Comparison of ENCODE assay signal across 11 mouse cellular contexts in genomic region chr5:30466315-30466714, GRCm38 (mm10). TPM values are rescaled to one million over a fixed set of nuclear protein-coding genes. Genes with fewer than 3 reads are reported as not detected.
A peak's percentile ranks its signal among the peaks of the same experiment; 100 is the strongest.
DNase-seq lines count a peak whose midpoint lies in the region; ATAC-seq and TF ChIP-seq lines count a peak whose summit lies in the region.
"Had no signal": no experiment of that assay in that cellular context is flagged by ENCODE, and none has a peak within 500 bp of the region (broad histone marks: within the 10 kb centered on the region; RNA-seq: fewer than 3 reads in every experiment).

No protein-coding gene starts in this region.

- no peak for ATAC-seq in heart, embryonic 16.5 days (replicated peaks; ENCODE audit: extremely low read depth, insufficient read depth, low FRiP score)
- ATAC-seq in forebrain, embryonic 13.5 days = peak; percentile 44; the same call in 1 of the 2 replicates
- ATAC-seq in limb, embryonic 14.5 days (ENCODE audit: low FRiP score, low read depth) = no peak

- no peaks in the 10 kb centered on the region for H3K36me3 ChIP-seq in heart, embryonic 16.5 days (ENCODE audit: control insufficient read depth, insufficient read depth)
- H3K36me3 ChIP-seq in ES-E14 (ENCODE audit: control insufficient read depth, insufficient read depth, low read length, poor library complexity, severe bottlenecking) = no peaks in the 10 kb centered on the region
- no peaks in the 10 kb centered on the region for H3K36me3 ChIP-seq in forebrain, embryonic 13.5 days (ENCODE audit: poor library complexity, severe bottlenecking)
- H3K36me3 ChIP-seq in limb, embryonic 14.5 days (ENCODE audit: control insufficient read depth, insufficient read depth, low read length) = no peaks in the 10 kb centered on the region

- TF ChIP-seq POLR2A in limb, embryonic 14.5 days (IDR thresholded peaks at IDR 0.05; ENCODE audit: borderline replicate concordance, extremely low read depth, insufficient read depth, insufficient read length) = no peak

- H3K4me3 ChIP-seq in heart, embryonic 16.5 days (ENCODE audit: low read length) = peak overlapping the region; percentile 26
- H3K4me3 ChIP-seq in ES-E14 (ENCODE audit: insufficient read depth in 1 of 2, low read depth in 1 of 2, low read length in 2 of 2, poor library complexity in 1 of 2, severe bottlenecking in 1 of 2) = peak overlapping the region; percentile 41 to 51; a peak in 3 of 4 replicates
- H3K4me3 ChIP-seq in forebrain, embryonic 13.5 days = peak overlapping the region; percentile 33
- H3K4me3 ChIP-seq in limb, embryonic 14.5 days (replicated peaks; ENCODE audit: low read length) = peak overlapping the region; percentile 2; the same call in 1 of the 2 replicates

- no peaks in the 10 kb centered on the region for H3K9me3 ChIP-seq in heart, embryonic 16.5 days (replicated peaks; ENCODE audit: control insufficient read depth, low read length)
- H3K9me3 ChIP-seq in ES-E14 (ENCODE audit: control insufficient read depth, insufficient read depth, low read depth, low read length) = no peaks in the 10 kb centered on the region
- H3K9me3 ChIP-seq in forebrain, embryonic 13.5 days (replicated peaks) = no peaks in the 10 kb centered on the region
- no peaks in the 10 kb centered on the region for H3K9me3 ChIP-seq in limb, embryonic 14.5 days (ENCODE audit: control insufficient read depth, low read length)

- H3K27me3 ChIP-seq in heart, embryonic 16.5 days (ENCODE audit: control insufficient read depth, insufficient read depth, low read length) = peaks cover 27% of the 10 kb centered on the region
- H3K27me3 ChIP-seq in forebrain, embryonic 13.5 days = peaks cover 26% of the 10 kb centered on the region; the same call in 1 of the 2 replicates
- peaks cover 17% of the 10 kb centered on the region; the same call in 1 of the 2 replicates for H3K27me3 ChIP-seq in limb, embryonic 14.5 days (ENCODE audit: control insufficient read depth, insufficient read depth, low read length)

- no peak overlapping the region for H3K27ac ChIP-seq in heart, embryonic 16.5 days (ENCODE audit: low read length)
- H3K27ac ChIP-seq in ES-E14 (ENCODE audit: insufficient read depth, low read depth, low read length, poor library complexity, severe bottlenecking) = no peak overlapping the region
- no peak overlapping the region for H3K27ac ChIP-seq in forebrain, embryonic 13.5 days
- no peak overlapping the region for H3K27ac ChIP-seq in limb, embryonic 14.5 days (replicated peaks; ENCODE audit: low read depth, low read length)

- in situ Hi-C loops in ES-E14 (cut with MboI; ENCODE audit: low sequenced_read_pairs in 2 of 2, unreplicated experiment in 2 of 2) = no loop called here

- WGBS in heart, embryonic 16.5 days = 38% methylated on average over 9 of the region's 9 CpGs
- WGBS in forebrain, embryonic 13.5 days = 33% methylated on average over 9 of the region's 9 CpGs
- WGBS in limb, embryonic 14.5 days = 32% methylated on average over 9 of the region's 9 CpGs

- H3K4me2 ChIP-seq in heart, embryonic 16.5 days (ENCODE audit: low read depth, low read length) = peak overlapping the region; percentile 55
- peak overlapping the region; percentile 61 for H3K4me2 ChIP-seq in forebrain, embryonic 13.5 days
- peak overlapping the region; percentile 39 for H3K4me2 ChIP-seq in limb, embryonic 14.5 days (replicated peaks; ENCODE audit: low read depth, low read length, severe bottlenecking)

- no peak for DNase-seq in heart, postnatal 14 days
- no peak for DNase-seq in ES-E14 (ENCODE audit: low read depth, low spot score)
- DNase-seq in limb, embryonic 14.5 days (ENCODE audit: low spot score) = no peak
- no peak for DNase-seq in yolk sac, embryonic 10.5 days (ENCODE audit: low spot score)
- no peak for DNase-seq in spleen, adult 18-20 months
- no peak for DNase-seq in lung, postnatal 25 days (ENCODE audit: low spot score)
- DNase-seq: cerebellum, postnatal 36 days; kidney, postnatal 25 days; thymus, adult 18-20 months had no signal

- H3K4me1 ChIP-seq in heart, embryonic 16.5 days (ENCODE audit: control insufficient read depth, insufficient read depth, low read length) = 0 out of 2 replicates have a peak, but pooled peaks cover 3% of the 10 kb centered on the region
- peaks cover 8 to 20% of the 10 kb centered on the region in 2 experiments; a peak in 3 of 4 replicates for H3K4me1 ChIP-seq in ES-E14 (ENCODE audit: control insufficient read depth in 2 of 2, insufficient read depth in 2 of 2, low read length in 2 of 2, poor library complexity in 1 of 2)
- peaks cover 24% of the 10 kb centered on the region for H3K4me1 ChIP-seq in forebrain, embryonic 13.5 days
- H3K4me1 ChIP-seq in limb, embryonic 14.5 days (ENCODE audit: control insufficient read depth, insufficient read depth, low read length) = peaks cover 13% of the 10 kb centered on the region; the same call in 1 of the 2 replicates

- no peak overlapping the region for H3K9ac ChIP-seq in heart, embryonic 16.5 days (ENCODE audit: low read length)
- H3K9ac ChIP-seq in ES-E14 (ENCODE audit: insufficient read depth, low read depth, low read length, poor library complexity, severe bottlenecking) = 0 out of 2 replicates have a peak overlapping the region, but pooled peaks have one; percentile 6
- peak overlapping the region; percentile 54 for H3K9ac ChIP-seq in forebrain, embryonic 13.5 days
- H3K9ac ChIP-seq in limb, embryonic 14.5 days (ENCODE audit: low read depth, low read length, severe bottlenecking) = no peak overlapping the region

- intact Hi-C loops in heart, postnatal 14 days (cut with DNase I) = no loop called here

TF ChIP-seq in ES-E14, 5 proteins besides CTCF, POLR2A, EP300 and RAD21:
- no peak for TF ChIP-seq MAFK (IDR thresholded peaks at IDR 0.05; ENCODE audit: insufficient read depth, low read depth, low read length)
TF ChIP-seq in ES-E14: peak in this region for 0.

RNA-seq across cellular contexts. Expression of gene 1700001C02Rik, which starts 0.5 kb away (rescaled TPM):
- polyA plus RNA-seq in heart, embryonic 16.5 days (2015; fragmentation: Nextera tagmentation; extraction: Ambion mirVana) = 0.95 and 1.00 TPM in 2 replicates
- total RNA-seq in heart, postnatal 14 days (2021) = not detected
- total RNA-seq in ES-E14 (2012; rRNA removed) = not detected in 2 replicates
- polyA plus RNA-seq in forebrain, embryonic 13.5 days (2015; fragmentation: Nextera tagmentation; extraction: Ambion mirVana) = 0.23 and 0.93 TPM in 2 replicates
- not detected in 2 replicates for polyA plus RNA-seq in limb, embryonic 14.5 days (2012; rRNA removed)
- not detected in 2 replicates for polyA plus RNA-seq in limb, embryonic 14.5 days (2014; fragmentation: Nextera tagmentation; extraction: Ambion mirVana)

RNA-seq across cellular contexts. Expression of gene Otof, which starts 4.6 kb away (rescaled TPM):
- 0.16 and 0.17 TPM in 2 replicates for polyA plus RNA-seq in heart, embryonic 16.5 days (2015; fragmentation: Nextera tagmentation; extraction: Ambion mirVana)
- not detected for total RNA-seq in heart, postnatal 14 days (2021)
- total RNA-seq in ES-E14 (2012; rRNA removed) = 0.18 and 0.26 TPM in 2 replicates
- polyA plus RNA-seq in forebrain, embryonic 13.5 days (2015; fragmentation: Nextera tagmentation; extraction: Ambion mirVana) = 0.41 and 0.98 TPM in 2 replicates
- polyA plus RNA-seq in limb, embryonic 14.5 days (2012; rRNA removed) = 1.0 and 1.1 TPM in 2 replicates
- polyA plus RNA-seq in limb, embryonic 14.5 days (2014; fragmentation: Nextera tagmentation; extraction: Ambion mirVana) = 0.29 and 0.48 TPM in 2 replicates

Comparison
In these comparisons a context has a peak if more than half of its experiments do, and no peak if none do; other contexts are left out.
1. H3K9ac ChIP-seq: peak in ES-E14 (single experiment) and forebrain, embryonic 13.5 days (single experiment); none in heart, embryonic 16.5 days (single experiment) and limb, embryonic 14.5 days (single experiment).
2. Peak in every context shown above with its lines, with median percentiles within 50 percentile points of each other: H3K4me2 ChIP-seq and H3K4me3 ChIP-seq.